Mouse (Mus musculus): ENCODE data around the gene Ptrh1.

Gene Ptrh1

GRCm38 (mm10) chr2:32775359-32776074 is at the start of gene Ptrh1, which contains the start of gene Ttc16:
TSS of gene Ptrh1 (plus strand) at chr2:32775786.
TSS of gene Ttc16 (minus strand) at chr2:32775633.
- DNase-seq (ENCODE audit: extremely low read depth, low read depth): peak; percentile 84

DNA sequence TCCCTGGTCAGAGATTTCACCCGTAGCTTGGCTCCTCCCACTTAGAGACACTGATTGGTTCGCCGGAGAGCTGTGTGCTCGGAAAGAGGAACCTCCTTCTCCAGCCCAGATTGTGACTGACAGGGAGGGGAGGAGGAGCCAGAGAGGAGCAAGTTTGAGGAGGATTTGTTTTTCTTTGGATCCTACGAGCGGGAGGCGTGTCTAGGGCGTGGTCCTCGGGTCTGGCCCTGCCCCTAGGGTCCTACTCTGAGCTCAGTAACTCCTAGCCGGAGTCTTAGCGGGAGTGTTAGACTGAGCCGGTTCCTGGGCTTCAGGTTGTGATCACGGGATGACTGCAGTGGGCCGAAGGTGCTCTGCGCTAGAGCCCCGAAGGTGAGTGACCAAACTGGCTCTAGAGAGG is 48.2 kb upstream of the Ptrh1 start:
- DNase-seq (ENCODE audit: extremely low read depth, low read depth): peak; percentile 96

- no peak for DNase-seq (ENCODE audit: extremely low read depth, low read depth)
Measured at GRCm38 (mm10) chr2:32728463-32728862, 47.1 kb upstream of the Ptrh1 start.

DNA sequence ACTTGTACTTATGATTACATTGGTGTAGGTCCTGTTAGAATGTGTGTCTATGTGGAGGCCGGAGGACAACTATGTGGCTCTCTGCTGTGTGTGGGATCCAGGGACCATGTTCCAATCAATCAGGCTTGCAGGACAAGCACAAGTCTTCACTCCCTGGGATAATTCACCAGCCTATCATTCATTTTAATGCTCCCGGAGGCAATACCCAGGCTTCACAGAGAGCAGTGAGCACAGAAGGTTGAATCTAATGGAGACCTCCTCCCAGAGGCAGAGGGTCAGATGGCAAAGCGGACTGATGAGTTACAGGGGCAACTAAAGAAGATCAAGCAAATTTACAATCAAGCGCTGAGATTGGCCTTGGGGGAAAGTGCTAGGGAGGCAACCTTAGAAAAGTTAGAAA is 46.0 kb upstream of the Ptrh1 start:
- DNase-seq (ENCODE audit: extremely low read depth, low read depth): no peak

DNA sequence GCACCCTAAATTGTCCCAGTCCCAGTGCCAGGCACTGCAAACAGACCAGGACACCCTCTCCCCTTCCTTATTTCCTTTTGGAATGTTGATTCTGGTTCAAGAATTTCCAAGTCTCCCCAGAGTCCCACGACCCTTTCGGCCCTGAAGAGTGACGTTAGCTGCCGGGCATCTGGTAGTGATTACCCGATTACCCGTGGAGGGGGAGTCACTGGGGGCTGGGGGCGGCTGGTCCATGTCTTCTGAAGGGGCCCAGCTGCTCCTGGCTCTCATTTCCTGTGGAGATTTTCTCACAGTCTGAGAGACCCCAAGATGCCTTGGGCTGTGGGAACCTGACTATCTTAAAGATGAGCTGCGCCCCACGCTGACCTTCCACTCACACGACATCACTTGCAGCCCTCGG is 44.7 kb upstream of the Ptrh1 start:
- no peak for DNase-seq (ENCODE audit: extremely low read depth, low read depth)

DNA sequence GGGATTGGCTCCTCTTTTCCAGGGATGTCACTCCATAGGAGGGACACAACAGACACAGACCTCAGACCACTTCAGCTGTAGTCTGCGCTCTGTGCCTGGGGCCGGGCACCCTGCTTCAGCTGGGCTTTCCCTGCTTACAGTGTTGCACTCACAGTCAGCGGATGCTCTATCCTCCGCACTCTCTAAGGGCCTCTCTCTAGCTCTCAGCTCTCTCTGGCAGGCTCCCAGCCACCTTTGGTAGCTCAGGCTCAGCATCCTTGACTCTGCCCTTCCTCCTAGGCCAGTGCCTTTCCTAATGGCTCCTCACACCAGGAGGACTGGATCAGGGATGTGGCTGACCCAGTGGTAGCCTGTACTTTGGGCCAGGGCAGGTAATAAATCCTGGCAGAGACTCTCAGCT is 43.7 kb upstream of the Ptrh1 start:
- DNase-seq (ENCODE audit: extremely low read depth, low read depth): no peak

DNA sequence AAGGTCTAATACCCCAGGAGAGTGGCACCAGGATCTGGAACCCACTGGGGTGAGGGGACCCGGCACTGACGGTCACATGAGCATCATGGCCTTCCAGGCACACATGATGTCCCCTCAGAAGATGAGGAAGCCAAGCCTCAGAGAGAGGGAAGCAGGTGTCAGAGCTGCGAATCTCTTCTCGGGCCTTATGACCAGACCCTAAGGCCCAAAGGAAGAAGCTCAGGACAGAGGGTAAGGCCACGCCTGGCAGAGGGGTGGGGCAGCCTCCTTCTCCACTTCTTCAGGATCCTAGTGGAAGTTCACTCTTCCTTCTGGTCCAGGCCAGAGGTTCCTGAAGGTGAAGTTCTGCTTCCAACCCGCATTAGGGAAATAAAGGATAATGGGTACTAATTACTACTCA is 42.9 kb upstream of the Ptrh1 start:
- DNase-seq (ENCODE audit: extremely low read depth, low read depth): no peak

DNA sequence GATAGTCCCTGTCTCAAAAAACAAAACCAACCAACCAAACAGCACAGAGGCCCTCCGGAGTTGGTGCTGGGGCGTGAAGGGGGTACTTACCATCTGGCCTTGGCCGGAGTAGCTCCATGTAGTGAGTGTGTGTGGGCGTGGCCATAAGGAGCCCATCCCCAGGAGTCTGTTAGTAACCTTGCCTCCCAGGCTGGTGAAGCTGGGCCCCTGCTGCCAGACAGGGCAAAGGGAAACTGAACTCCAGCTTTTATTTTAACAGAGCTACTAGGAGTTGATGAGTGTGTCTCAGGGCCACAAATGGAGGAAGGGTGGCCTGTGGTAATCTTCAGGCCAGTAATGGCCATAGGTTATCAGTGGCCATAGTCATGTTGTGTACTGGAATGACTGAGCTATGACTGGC is 41.1 kb upstream of the Ptrh1 start:
- DNase-seq (ENCODE audit: extremely low read depth, low read depth): no peak

- no peak for DNase-seq (ENCODE audit: extremely low read depth, low read depth)
Measured at GRCm38 (mm10) chr2:32734933-32735332, 40.7 kb upstream of the Ptrh1 start.

GRCm38 (mm10) chr2:32736306-32736829 is 39.2 kb upstream of the Ptrh1 start:
- no peak for DNase-seq (ENCODE audit: extremely low read depth, low read depth)

- no peak for DNase-seq (ENCODE audit: extremely low read depth, low read depth)
Measured at GRCm38 (mm10) chr2:32737008-32737407, 38.6 kb upstream of the Ptrh1 start.

- DNase-seq (ENCODE audit: extremely low read depth, low read depth): no peak
Measured at GRCm38 (mm10) chr2:32739311-32739710, 36.3 kb upstream of the Ptrh1 start.

DNA sequence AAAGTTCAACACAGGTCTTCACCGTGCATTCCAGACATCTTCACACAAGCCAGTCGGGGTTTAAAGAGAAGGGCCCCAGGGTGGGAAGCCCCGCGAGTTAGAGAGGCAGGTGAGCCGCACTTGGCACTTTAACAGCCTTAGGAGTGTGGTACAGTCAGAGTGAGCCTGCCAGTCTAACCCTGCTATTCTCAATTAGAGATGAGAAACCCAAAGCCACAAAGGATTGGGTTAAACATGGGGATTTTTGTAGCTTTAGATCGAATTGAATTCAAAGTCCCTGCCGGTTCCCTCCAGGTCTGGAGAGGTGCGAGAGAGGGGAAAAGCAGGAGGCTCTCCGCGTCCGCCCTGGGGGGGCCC is 34.7 kb upstream of the Ptrh1 start, which contains the start of gene 6330409D20Rik:
6330409D20Rik (minus strand) TSS at position 101 of the 357 bp plus-strand sequence.
- no peak for DNase-seq (ENCODE audit: extremely low read depth, low read depth)

GRCm38 (mm10) chr2:32741273-32742172 is 34.1 kb upstream of the Ptrh1 start:
- no peak for DNase-seq (ENCODE audit: extremely low read depth, low read depth)

- no peak for DNase-seq (ENCODE audit: extremely low read depth, low read depth)
Measured at GRCm38 (mm10) chr2:32742173-32742531, 33.4 kb upstream of the Ptrh1 start.

GRCm38 (mm10) chr2:32744272-32744982 is 31.2 kb upstream of the Ptrh1 start:
- DNase-seq (ENCODE audit: extremely low read depth, low read depth): no peak

GRCm38 (mm10) chr2:32749082-32749481 is 26.5 kb upstream of the Ptrh1 start:
- DNase-seq (ENCODE audit: extremely low read depth, low read depth): no peak

GRCm38 (mm10) chr2:32750199-32750598 is 25.4 kb upstream of the Ptrh1 start:
- no peak for DNase-seq (ENCODE audit: extremely low read depth, low read depth)

GRCm38 (mm10) chr2:32750887-32751664 is 24.5 kb upstream of the Ptrh1 start:
- DNase-seq (ENCODE audit: extremely low read depth, low read depth): no peak

DNA sequence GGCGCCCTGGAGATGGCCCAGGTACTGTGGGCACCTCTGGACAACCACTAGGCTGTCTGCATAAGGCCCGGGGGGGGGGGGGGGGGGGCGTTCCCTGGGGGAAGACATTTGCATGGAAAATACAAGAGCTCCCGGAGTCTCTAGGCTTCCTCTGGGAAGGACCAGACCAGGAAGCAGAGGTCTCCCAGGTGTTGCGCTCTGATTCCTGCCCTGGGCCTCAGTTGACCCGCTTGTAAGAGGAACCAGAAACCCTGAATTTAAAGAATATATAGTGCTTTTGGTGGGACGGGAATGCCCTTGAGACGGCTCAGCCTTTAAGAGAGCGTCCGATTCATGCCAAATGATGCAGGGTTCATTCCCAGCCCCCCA is 23.9 kb upstream of the Ptrh1 start:
- no peak for DNase-seq (ENCODE audit: extremely low read depth, low read depth)

GRCm38 (mm10) chr2:32752181-32752580 is 23.4 kb upstream of the Ptrh1 start:
- no peak for DNase-seq (ENCODE audit: extremely low read depth, low read depth)

All from MEL-GATA-1-ER (cell line).